Mouse (Mus musculus) cerebral cortex, adult 2 months (tissue): ENCODE data around the gene Cdc6.

Source experiments
- WGBS: fragments of 180-500 bp; shearing (Covaris S2); methylation state at CpG from one replicate; pipeline ENCODE4 v1.1.7; 2018; 5-methylcytosine and 5-hydroxymethylcytosine counted together

Gene Cdc6

DNA sequence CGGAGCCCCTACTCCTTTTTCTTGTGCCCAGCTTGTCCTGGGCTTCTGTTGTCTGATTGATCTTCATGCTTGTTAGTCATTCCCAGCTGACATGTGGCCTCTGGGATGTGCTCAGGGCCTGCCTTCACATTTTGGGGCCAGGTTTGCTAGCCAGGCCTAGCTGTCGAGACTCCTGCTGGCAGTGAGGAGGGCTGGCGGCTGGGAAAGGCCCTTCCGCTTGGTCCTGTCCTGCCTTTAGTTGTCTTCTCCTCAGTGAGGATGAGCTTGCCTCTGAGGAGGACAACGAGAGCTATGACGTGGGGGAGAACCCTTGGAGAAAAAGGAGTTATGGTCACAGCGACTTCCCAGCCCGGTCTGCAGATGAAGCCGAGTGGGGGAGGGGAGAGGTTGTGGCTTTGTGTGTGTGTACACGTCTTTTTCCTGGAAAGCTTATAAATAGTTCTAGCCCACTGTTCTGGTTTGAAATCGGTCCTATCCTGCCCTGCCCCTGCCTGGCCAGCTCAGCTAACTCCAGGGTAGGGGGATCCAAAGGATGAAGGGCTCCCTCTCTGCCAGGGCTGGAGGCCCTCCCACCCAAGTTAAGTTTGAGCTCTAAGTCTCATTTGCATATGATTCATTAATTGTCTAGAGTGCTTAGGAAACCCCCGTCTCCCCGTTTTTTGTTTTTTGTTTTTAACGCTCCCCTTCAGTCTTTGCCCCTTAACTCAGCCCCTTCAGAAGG is 36.3 kb downstream of the Cdc6 start:
- WGBS = 58% methylated on average over 14 of the region's 14 CpGs

GRCm38 (mm10) chr11:98944897-98945604 is 37.5 kb downstream of the Cdc6 start:
- 63% methylated on average over 11 of the region's 11 CpGs for WGBS

- 55% methylated on average over 3 of the region's 3 CpGs for WGBS
Measured at GRCm38 (mm10) chr11:98945605-98945977, 38.0 kb downstream of the Cdc6 start.

DNA sequence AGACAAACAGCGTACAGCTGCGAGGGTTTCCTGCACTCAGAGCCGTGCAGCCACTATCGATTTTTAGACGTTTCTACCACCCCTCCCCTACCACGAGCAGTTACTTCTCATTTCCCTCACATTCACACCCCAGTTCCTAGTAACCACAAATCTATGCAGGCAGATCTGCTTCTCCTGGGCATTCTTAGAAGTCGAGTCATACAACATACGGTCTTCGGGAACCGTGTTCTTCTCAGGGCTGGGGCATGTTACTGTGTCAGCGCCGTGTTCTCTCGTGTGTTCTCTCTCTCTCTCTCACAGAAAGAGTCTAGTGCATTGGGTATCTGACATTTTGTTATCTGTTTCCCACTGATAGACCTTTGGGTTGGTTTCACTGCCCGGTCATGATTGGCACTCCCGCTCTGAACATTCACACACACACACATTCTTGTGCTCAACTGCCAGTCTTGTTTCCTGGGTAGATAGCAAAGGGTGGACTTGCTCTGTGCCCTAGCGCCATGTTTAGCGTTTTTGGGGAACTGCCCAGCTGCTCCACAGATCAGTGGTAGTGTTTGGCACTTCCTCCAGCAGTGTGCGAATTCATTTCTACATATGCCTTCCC is 40.5 kb downstream of the Cdc6 start:
- WGBS = 79% methylated on average over 18 of the region's 18 CpGs

- WGBS = 69% methylated on average over 12 of the region's 12 CpGs
Measured at GRCm38 (mm10) chr11:98949242-98949957, 41.8 kb downstream of the Cdc6 start.

DNA sequence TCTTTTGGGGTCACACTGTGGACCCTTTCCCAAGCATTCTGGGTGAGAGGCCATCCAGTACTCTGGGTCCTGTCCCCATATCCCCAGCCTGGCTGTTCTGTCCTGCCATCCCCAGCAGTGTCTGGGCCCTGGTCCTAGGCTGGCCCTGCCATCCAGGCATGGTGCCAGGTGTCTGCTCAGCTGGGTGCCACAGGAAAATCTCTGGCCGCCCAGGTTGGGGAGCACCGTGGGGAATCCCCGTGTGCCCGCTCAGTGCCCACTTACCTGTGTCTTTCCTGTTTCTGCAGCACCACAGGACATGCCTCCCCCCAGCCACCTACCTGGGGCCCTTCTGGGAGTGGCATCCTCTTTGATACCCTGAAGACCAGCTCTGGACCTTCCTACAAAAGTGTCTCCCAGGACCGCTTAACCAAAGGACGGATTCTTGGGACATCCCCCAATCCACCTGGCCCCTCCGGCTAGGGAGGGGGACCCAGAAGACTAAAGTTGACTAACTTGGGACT is 42.4 kb downstream of the Cdc6 start:
- 71% methylated on average over 7 of the region's 7 CpGs for WGBS

DNA sequence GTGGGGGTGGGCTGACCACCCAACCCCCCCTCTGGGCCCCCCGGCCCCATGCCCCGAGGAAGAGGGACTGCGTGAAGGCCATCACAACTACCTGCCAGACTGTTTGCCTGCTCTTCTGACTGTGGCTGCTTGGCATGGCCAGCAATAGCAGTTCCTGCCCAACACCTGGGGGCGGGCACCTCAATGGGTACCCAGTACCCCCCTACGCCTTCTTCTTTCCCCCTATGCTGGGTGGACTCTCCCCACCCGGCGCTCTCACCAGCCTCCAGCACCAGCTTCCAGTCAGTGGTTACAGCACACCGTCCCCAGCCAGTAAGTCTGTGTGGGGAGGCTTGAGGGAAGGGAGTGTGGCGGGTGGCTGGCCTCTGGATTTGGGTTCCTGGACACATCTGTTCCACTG is 42.9 kb downstream of the Cdc6 start:
- 86% methylated on average over 9 of the region's 9 CpGs for WGBS

DNA sequence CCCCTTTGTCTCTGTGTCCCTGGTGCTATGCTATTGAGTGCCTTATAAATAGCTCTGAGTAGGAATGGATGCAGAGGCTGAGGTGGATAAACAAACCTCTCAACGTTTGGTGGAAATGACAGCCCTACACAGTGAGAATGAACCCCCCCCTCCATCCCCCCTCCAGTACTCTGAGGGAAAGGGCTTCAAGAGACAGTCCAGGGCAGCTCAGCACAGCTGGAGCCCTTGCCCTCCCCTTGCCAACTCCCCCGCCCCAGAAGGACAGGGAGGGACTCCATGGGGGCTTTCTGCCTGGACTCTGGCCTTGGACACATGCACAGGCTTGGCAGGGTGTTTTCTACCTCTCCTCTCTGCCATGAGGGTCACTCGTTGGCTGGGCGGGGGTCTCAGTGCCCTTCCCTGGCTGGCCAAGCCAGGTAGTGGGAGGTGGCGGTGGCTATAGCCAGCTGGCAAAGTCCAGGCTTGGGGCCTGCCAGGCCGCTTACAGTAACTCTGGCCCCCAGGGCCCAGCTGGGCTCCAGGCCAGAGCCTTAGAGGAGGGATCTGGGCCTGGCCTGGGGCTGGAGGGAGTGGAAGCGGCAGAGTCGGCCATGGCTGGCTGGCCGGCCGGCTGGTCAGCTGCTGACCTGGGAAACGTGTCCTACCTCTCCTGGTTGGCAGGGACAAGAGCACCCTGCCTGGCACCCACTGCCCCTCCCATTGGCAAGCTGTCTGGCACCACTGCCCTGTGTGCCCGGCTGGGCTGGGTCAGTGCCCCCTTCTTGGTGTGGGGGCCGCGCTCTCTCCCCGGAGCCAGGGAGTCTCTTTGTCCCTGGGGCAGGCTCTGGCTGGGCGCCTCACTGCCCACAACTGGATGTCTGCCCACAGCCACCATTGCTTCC is 43.7 kb downstream of the Cdc6 start:
- 44% methylated on average over 16 of the region's 16 CpGs for WGBS

- WGBS = 82% methylated on average over 1 of the region's 1 CpGs
Measured at GRCm38 (mm10) chr11:98952111-98952510, 44.5 kb downstream of the Cdc6 start.

DNA sequence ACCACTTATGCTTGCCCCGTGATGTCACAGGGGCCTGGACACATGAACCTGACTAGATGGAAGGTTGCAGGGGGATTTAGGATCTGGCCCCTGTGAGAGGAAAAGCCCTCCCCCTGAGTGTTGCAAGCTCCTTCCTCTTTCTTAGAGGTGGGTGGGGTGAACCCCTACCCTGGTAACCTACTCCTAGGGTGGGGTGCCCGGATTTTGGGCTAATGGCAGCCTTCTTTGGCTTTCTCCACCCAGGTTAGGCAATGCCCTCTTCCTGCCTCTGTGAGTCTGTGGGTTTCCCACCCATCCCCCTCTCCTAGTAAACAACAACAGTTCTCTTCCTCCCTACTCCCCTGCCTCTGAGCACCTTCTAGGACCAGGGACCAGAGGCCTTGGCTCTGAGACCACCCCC is 45.1 kb downstream of the Cdc6 start:
- WGBS = 78% methylated on average over 2 of the region's 2 CpGs

- 37% methylated on average over 2 of the region's 2 CpGs for WGBS
Measured at GRCm38 (mm10) chr11:98953361-98953760, 45.8 kb downstream of the Cdc6 start.

DNA sequence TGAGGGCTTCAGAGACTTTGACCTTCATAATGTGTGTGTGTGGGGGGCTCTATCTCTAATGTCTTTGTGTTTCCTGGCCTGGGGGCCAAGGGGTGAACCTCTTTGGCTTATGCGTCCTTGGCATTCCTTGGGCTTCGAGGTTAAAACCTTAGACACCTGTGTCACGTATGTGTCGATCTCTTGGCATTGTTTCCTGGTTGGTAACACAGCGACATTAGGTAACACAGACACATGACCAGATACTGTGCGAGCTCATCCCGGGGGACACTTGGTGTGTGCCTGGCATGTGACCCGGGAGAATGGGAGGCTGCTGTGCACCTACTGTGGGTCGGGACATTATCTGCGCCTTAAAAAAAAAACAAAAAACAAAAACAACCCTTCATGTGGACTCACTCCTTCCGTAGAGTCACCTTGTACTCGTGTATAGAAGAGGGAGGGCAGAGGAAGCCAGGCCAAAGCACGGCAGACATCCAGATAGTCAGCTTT is 46.3 kb downstream of the Cdc6 start:
- 41% methylated on average over 13 of the region's 13 CpGs for WGBS

- WGBS = 7% methylated on average over 10 of the region's 10 CpGs
Measured at GRCm38 (mm10) chr11:98954373-98954772, 46.8 kb downstream of the Cdc6 start.

DNA sequence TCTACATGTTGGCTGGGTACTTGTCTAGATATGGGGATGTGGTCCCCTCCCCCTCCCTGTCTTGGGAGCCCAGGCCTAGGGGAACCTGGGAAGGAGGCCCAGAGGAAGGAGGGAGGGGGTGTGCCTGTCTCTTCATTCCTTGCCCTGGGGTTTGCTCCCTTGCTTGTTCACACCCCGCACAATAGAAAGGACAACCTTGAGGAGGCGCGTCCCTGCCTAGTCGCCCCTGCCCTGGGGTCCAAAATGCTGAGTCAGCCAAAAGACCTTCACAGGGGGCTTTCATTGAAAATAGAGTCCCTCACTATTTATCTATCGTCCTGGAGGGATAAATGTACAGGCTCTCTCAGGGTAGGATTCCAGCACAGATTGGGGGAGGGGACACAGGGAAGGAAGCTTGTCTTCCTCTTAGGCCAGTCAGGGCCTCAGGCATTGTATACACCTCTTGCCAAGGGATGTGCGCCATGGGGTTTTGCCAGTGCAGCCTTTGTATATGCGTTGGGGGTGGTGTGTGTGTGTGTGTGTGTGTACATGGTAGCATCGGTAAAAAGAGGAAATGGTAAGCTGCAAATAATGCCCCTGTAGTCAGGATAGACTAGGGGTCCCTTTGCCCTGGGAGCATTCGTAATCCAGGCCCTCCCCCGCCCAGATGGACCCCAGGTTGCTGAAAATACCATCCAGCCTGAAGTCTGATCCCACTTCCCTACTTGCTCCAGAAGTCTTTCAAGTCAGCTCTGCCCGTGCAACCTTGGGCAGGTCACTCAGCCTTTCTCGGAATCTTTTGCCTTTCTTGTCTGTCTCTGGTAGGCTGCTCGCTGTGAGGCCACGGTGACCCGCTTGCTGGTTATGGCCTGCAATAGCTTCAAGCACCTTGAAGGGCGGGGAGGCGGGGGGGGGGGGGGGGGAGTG is 47.5 kb downstream of the Cdc6 start:
- WGBS = 40% methylated on average over 17 of the region's 17 CpGs

DNA sequence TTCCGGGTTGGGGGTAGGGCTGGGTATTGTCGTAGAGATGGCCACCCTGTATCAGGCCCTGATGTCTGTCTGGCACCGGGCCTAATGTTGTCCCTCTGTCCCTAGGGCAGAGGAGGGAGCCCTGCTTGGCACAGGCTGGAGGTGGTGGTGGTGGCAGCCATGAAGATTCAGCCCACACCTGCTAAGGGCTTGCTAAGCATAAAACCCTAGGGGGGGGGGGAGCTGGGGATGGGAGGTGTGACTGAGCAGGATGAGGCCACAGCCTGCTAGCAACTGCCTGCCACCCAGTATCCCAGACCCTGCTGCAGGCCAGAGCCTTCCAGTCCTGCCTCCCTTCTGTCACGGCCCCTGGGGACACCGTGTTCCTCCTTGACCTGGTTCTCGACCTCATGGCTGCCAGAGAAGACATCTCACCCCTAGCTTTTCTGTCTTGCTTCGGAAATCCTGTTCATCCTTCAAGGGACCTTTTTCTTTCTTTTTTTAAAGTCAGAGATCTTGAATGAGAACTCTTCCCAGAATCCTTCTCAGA is 48.2 kb downstream of the Cdc6 start:
- WGBS = 44% methylated on average over 7 of the region's 7 CpGs

- WGBS = 92% methylated on average over 10 of the region's 10 CpGs
Measured at GRCm38 (mm10) chr11:98956340-98956739, 48.7 kb downstream of the Cdc6 start.

GRCm38 (mm10) chr11:98959437-98960312 is 52.1 kb downstream of the Cdc6 start:
- 1% methylated on average over 43 of the region's 43 CpGs for WGBS

DNA sequence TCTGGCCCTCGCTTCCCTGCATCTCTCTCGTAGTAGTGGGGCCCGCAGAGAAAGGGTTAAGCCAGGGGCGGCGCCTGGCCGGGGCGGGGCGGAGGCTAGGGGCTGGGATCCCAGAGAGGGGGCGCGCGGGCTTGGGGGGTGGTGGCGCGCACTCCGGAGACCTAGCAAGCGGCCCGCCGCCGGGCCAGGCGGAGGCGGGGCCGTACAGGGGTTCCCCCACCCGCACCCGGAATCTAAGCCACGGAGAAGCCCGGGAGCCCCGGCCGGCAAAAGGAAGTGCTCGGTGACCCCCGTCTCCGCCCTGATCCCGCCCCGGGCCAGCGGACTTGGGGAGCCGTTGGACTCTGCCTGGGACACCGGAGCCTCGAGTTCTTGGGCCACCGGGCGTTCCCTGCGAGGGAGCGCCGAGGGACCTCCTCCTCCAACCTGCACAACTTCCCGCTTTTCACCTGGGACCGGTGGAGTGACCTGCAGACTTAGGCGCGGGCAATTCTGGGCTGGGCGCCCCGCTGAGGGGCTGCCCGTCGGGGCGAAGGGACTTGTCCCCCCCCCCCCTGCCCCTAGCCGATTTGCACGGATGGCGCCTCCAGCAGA is 52.8 kb downstream of the Cdc6 start:
- WGBS = 2% methylated on average over 52 of the region's 53 CpGs
